Mouse (Mus musculus) neural tube, embryonic 11.5 days (tissue): ENCODE data around the gene Arl5c. TPM values are rescaled to one million over a fixed set of nuclear protein-coding genes. Genes with fewer than 3 reads are reported as not detected.

Experiments
- ATAC-seq: fragments of 200-750 bp; cut with Nextera tagmentation; 2 replicates; pipeline ENCODE4 v1.8.0; 2017; ENCODE audit warnings: moderate number of reproducible peaks, mild to moderate bottlenecking, moderate TSS enrichment, moderate library complexity; ENCODE audit not compliant: insufficient read depth, low FRiP score, low TSS enrichment
- DNase-seq: peaks from one replicate; pipeline ENCODE4 v3.0.0-alpha.2; 2015; ENCODE audit warnings: low spot score
- H3K27ac ChIP-seq: fragments of 300-500 bp; sonication (generic); 2 replicates; pipeline ENCODE4 v1.5.1; 2014; ENCODE audit warnings: low read depth, mild to moderate bottlenecking, low read length
- H3K27me3 ChIP-seq: fragments of 300-500 bp; sonication (generic); 2 replicates; pipeline ENCODE4 v1.6.1; 2014; ENCODE audit warnings: mild to moderate bottlenecking, low read length, mixed read lengths; ENCODE audit not compliant: control insufficient read depth, insufficient read depth
- H3K36me3 ChIP-seq: fragments of 300-500 bp; sonication (generic); 2 replicates; pipeline ENCODE4 v1.6.1; 2014; ENCODE audit warnings: mild to moderate bottlenecking, low read length, moderate library complexity, mixed read lengths; ENCODE audit not compliant: control insufficient read depth, insufficient read depth
- H3K4me1 ChIP-seq: fragments of 300-500 bp; sonication (generic); 2 replicates; pipeline ENCODE4 v1.6.1; 2014; ENCODE audit warnings: low read length, mixed read lengths; ENCODE audit not compliant: control insufficient read depth, insufficient read depth
- H3K4me2 ChIP-seq: fragments of 300-500 bp; sonication (generic); 2 replicates; pipeline ENCODE4 v1.6.1; 2014; ENCODE audit warnings: low read depth, mild to moderate bottlenecking, moderate library complexity
- H3K4me3 ChIP-seq: fragments of 300-500 bp; sonication (generic); 2 replicates; pipeline ENCODE4 v1.5.1; 2014; ENCODE audit warnings: low read depth, low read length
- H3K9ac ChIP-seq: fragments of 300-500 bp; sonication (generic); 2 replicates; pipeline ENCODE4 v1.6.1; 2014; ENCODE audit warnings: mild to moderate bottlenecking, low read length
- H3K9me3 ChIP-seq: fragments of 300-500 bp; sonication (generic); 2 replicates; pipeline ENCODE4 v1.6.1; 2016; ENCODE audit warnings: low read length; ENCODE audit not compliant: control insufficient read depth
- WGBS: fragments of 180-500 bp; shearing (Covaris S2); extraction: QIAGEN DNeasy Blood & Tissue Kit; methylation state at CpG from one replicate; pipeline ENCODE4 v1.1.7; 2014; 5-methylcytosine and 5-hydroxymethylcytosine counted together
- polyA plus RNA-seq: library from polyadenylated mRNA; unstranded; fragments of >200 nt; fragmentation: Nextera tagmentation; extraction: Ambion mirVana; gene quantifications from 2 replicates; pipeline ENCODE4 v1.2.1, GENCODE M21; 2014

The Arl5c gene
- polyA plus RNA-seq, 1 experiment from 2014 or later: 10.6 TPM

DNA sequence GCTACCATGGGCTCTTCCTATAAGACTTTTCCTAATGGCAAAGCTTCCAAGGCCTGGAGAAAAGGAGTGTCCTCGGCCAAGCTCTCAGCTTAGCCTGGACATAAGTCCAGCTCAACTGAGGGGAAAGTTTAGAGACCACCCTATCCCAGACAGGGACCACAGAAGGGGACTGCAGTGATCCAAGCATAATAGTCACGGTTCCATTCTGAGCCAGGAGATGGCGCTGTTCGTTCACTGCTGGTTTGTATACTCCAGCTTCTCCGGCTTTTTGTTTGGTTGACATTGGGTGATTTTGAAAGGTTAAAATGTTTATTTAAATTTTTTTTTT is 35.4 kb upstream of the Arl5c start:
- DNase-seq: peak; percentile 85
- no peak overlapping the region for H3K4me2 ChIP-seq
- peaks cover 15% of the 10 kb centered on the region for H3K36me3 ChIP-seq
- no peak overlapping the region for H3K27ac ChIP-seq
- H3K4me3 ChIP-seq: no peak overlapping the region
- peaks cover 15% of the 10 kb centered on the region for H3K4me1 ChIP-seq
- H3K9me3 ChIP-seq: no peaks in the 10 kb centered on the region
- H3K27me3 ChIP-seq: peaks cover 2% of the 10 kb centered on the region; the same call in 1 of the 2 replicates
- no peak for ATAC-seq
- 7% methylated on average over 5 of the region's 5 CpGs for WGBS
- no peak overlapping the region for H3K9ac ChIP-seq

GRCm38 (mm10) chr11:98030701-98031442 is 34.9 kb upstream of the Arl5c start:
- Histone ChIP-seq H3K4me3 (no peak overlapping the region), H3K36me3 (peaks cover 15% of the 10 kb centered on the region), H3K27me3 (peaks cover 2% of the 10 kb centered on the region; the same call in 1 of the 2 replicates), H3K4me1 (peaks cover 14% of the 10 kb centered on the region), H3K9me3 (no peaks in the 10 kb centered on the region), H3K9ac (no peak overlapping the region), H3K4me2 (no peak overlapping the region), H3K27ac (no peak overlapping the region)
- DNase-seq (no peak), ATAC-seq (no peak)
- WGBS: 55% methylated on average over 5 of the region's 5 CpGs

DNA sequence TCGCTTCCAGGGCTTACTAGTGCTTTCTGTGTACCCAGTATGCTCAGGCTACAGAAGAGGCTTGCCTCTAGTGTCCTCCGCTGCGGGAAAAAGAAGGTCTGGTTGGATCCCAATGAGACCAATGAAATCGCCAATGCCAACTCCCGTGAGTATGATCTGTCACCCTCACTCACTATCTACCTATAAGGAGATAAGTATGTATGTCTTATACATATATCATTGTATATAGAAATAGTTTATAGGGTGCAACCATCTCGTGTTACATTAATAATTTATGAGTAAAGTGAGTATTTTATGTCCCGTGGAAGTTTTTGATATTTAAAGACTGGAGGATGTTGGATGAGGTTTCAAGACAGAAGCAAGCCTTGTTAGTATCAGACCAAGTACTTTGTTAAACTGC is 31.8 kb upstream of the Arl5c start:
- WGBS: 20% methylated on average over 7 of the region's 7 CpGs
- no peak for ATAC-seq

GRCm38 (mm10) chr11:98027297-98027688 is 31.3 kb upstream of the Arl5c start:
- Histone ChIP-seq H3K9me3 (no peaks in the 10 kb centered on the region), H3K4me1 (peaks cover 11% of the 10 kb centered on the region), H3K9ac (peak overlapping the region; percentile 99), H3K4me2 (peak overlapping the region; percentile 91), H3K27ac (peak overlapping the region; percentile 80), H3K27me3 (no peaks in the 10 kb centered on the region), H3K4me3 (peak overlapping the region; percentile 99), H3K36me3 (peaks cover 15% of the 10 kb centered on the region)
- ATAC-seq (no peak), DNase-seq (no peak)
- WGBS: under 1% methylated on average over 18 of the region's 18 CpGs

More for the DNA sequence above, 31.8 kb upstream of the Arl5c start:
- Histone ChIP-seq H3K36me3 (peaks cover 15% of the 10 kb centered on the region), H3K4me2 (peak overlapping the region; percentile 91), H3K4me3 (peak overlapping the region; percentile 99), H3K27ac (no peak overlapping the region), H3K9ac (peak overlapping the region; percentile 99), H3K4me1 (peaks cover 11% of the 10 kb centered on the region), H3K27me3 (no peaks in the 10 kb centered on the region), H3K9me3 (no peaks in the 10 kb centered on the region)
- DNase-seq: no peak

GRCm38 (mm10) chr11:98026570-98027296 is 30.8 kb upstream of the Arl5c start, which contains the start of gene Rpl19:
Rpl19 (plus strand) TSS chr11:98026710.
- peak; percentile 48 for ATAC-seq
- peaks cover 15% of the 10 kb centered on the region for H3K36me3 ChIP-seq
- H3K27ac ChIP-seq: peak within 1 kb of the TSS; percentile 80
- WGBS: under 1% methylated on average over 69 of the region's 69 CpGs
- H3K9ac ChIP-seq: peak within 1 kb of the TSS; percentile 99
- H3K27me3 ChIP-seq: no peaks in the 10 kb centered on the region
- peaks cover 13% of the 10 kb centered on the region for H3K4me1 ChIP-seq
- H3K4me3 ChIP-seq: peak within 1 kb of the TSS; percentile 99
- H3K4me2 ChIP-seq: peak within 1 kb of the TSS; percentile 91
- peak; percentile 92 for DNase-seq
- no peaks in the 10 kb centered on the region for H3K9me3 ChIP-seq

DNA sequence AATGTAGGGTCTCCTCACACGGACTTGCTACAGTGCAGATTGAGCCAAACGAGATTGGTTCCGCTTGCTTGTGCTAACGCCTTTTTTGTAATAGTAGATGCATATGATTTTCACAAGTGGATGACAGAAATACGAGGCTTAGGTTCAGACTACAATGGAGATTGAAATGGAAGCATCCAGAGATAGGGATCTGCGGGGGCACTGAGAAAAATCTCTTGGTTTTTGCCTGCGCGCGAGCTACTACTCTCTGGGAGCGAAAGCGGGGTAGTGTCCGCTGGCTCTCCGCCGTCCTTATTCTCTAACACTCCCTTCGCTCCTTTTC is 30.2 kb upstream of the Arl5c start:
- WGBS: 8% methylated on average over 15 of the region's 15 CpGs
- H3K36me3 ChIP-seq: peaks cover 15% of the 10 kb centered on the region
- peak overlapping the region; percentile 80 for H3K27ac ChIP-seq
- H3K9me3 ChIP-seq: no peaks in the 10 kb centered on the region
- peak overlapping the region; percentile 99 for H3K4me3 ChIP-seq
- H3K4me2 ChIP-seq: peak overlapping the region; percentile 91
- ATAC-seq (no peak), DNase-seq (no peak)
- peaks cover 17% of the 10 kb centered on the region for H3K4me1 ChIP-seq
- peak overlapping the region; percentile 99 for H3K9ac ChIP-seq
- no peaks in the 10 kb centered on the region for H3K27me3 ChIP-seq

DNA sequence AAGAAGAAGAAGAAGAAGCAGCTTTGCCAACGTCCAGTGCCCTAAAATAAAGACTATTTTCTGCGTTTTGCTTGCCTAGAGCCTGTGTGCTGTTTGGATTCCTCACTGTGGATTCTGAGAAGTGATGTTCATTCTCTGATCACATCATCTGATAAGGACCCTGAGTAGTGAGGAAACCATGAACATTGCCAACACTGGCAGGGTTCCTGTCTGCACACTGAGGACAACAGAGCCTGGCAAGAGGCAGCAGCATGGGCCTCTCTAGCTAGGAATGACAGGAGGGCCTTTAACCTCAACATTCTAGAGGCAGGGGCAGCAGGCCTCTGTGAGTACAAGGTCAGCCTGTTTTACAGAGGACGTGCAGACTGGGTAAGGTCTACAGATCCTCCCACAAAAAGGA is 28.5 kb upstream of the Arl5c start:
- Histone ChIP-seq H3K36me3 (peaks cover 8% of the 10 kb centered on the region), H3K9me3 (no peaks in the 10 kb centered on the region), H3K4me1 (peaks cover 26% of the 10 kb centered on the region), H3K9ac (no peak overlapping the region), H3K4me3 (no peak overlapping the region), H3K4me2 (no peak overlapping the region), H3K27me3 (no peaks in the 10 kb centered on the region), H3K27ac (no peak overlapping the region)
- WGBS: 89% methylated on average over 3 of the region's 3 CpGs
- ATAC-seq: no peak
- no peak for DNase-seq

GRCm38 (mm10) chr11:98022555-98023371 is 26.8 kb upstream of the Arl5c start, which contains the start of gene Cacnb1:
Cacnb1 (minus strand) TSS chr11:98023034.
- Histone ChIP-seq H3K36me3 (no peaks in the 10 kb centered on the region), H3K27me3 (no peaks in the 10 kb centered on the region), H3K9me3 (no peaks in the 10 kb centered on the region), H3K27ac (peak within 1 kb of the TSS; percentile 91), H3K4me3 (peak within 1 kb of the TSS; percentile 81), H3K9ac (peak within 1 kb of the TSS; percentile 83), H3K4me2 (peak within 1 kb of the TSS; percentile 94), H3K4me1 (peaks cover 28% of the 10 kb centered on the region)
- DNase-seq (peak; percentile 85), ATAC-seq (peak; percentile 74)
- under 1% methylated on average over 50 of the region's 52 CpGs for WGBS
